Mouse (Mus musculus) embryonic facial prominence, embryonic 12.5 days (tissue): ENCODE results near the gene Tmppe. TPM values are rescaled to one million over a fixed set of nuclear protein-coding genes. Genes with fewer than 3 reads are reported as not detected.

Source experiments
- ATAC-seq: fragments of 200-750 bp; cut with Nextera tagmentation; 2 replicates; pipeline ENCODE4 v1.8.0; 2017; ENCODE audit not compliant: insufficient number of reproducible peaks, insufficient read depth, low FRiP score, low TSS enrichment
- H3K27ac ChIP-seq: fragments of 300-500 bp; sonication (generic); 2 replicates; pipeline ENCODE4 v1.5.1; 2016; ENCODE audit warnings: mild to moderate bottlenecking
- H3K27me3 ChIP-seq: fragments of 300-500 bp; sonication (generic); 2 replicates; pipeline ENCODE4 v1.6.1; 2016; ENCODE audit warnings: mild to moderate bottlenecking, moderate library complexity
- H3K36me3 ChIP-seq: fragments of 300-500 bp; sonication (generic); 2 replicates; pipeline ENCODE4 v1.6.1; 2016; ENCODE audit warnings: mild to moderate bottlenecking
- H3K4me1 ChIP-seq: fragments of 300-500 bp; sonication (generic); 2 replicates; pipeline ENCODE4 v1.6.1; 2016
- H3K4me2 ChIP-seq: fragments of 300-500 bp; sonication (generic); replicated peaks from 2 replicates; pipeline ENCODE4 v1.6.1; 2016; ENCODE audit warnings: mild to moderate bottlenecking, moderate library complexity
- H3K4me3 ChIP-seq: fragments of 300-500 bp; sonication (generic); 2 replicates; pipeline ENCODE4 v1.5.1; 2016; ENCODE audit warnings: mild to moderate bottlenecking
- H3K9ac ChIP-seq: fragments of 300-500 bp; sonication (generic); 2 replicates; pipeline ENCODE4 v1.6.1; 2016; ENCODE audit warnings: mild to moderate bottlenecking, moderate library complexity
- H3K9me3 ChIP-seq: fragments of 300-500 bp; sonication (generic); 2 replicates; pipeline ENCODE4 v1.6.1; 2016; ENCODE audit warnings: mild to moderate bottlenecking, moderate library complexity
- WGBS: fragments of 180-500 bp; shearing (Covaris S2); methylation state at CpG from one replicate; pipeline ENCODE4 v1.1.7; 2016; 5-methylcytosine and 5-hydroxymethylcytosine counted together
- polyA plus RNA-seq: library from polyadenylated mRNA; unstranded; fragments of >200 nt; fragmentation: Nextera tagmentation; extraction: Ambion mirVana; gene quantifications from 2 replicates; pipeline ENCODE4 v1.2.1, GENCODE M21; 2016

Tmppe gene
- polyA plus RNA-seq, 1 experiment from 2014 or later = 10.7 TPM

- Histone ChIP-seq H3K27ac (no peak overlapping the region), H3K9me3 (no peaks in the 10 kb centered on the region), H3K9ac (no peak overlapping the region), H3K4me2 (no peak overlapping the region), H3K27me3 (no peaks in the 10 kb centered on the region), H3K4me3 (no peak overlapping the region), H3K4me1 (no peaks in the 10 kb centered on the region), H3K36me3 (no peaks in the 10 kb centered on the region)
- ATAC-seq = no peak
- WGBS = 81% methylated on average over 5 of the region's 5 CpGs
These were observed 47.8 kb downstream of the Tmppe start for GRCm38 (mm10) chr9:114448700-114449099.

DNA sequence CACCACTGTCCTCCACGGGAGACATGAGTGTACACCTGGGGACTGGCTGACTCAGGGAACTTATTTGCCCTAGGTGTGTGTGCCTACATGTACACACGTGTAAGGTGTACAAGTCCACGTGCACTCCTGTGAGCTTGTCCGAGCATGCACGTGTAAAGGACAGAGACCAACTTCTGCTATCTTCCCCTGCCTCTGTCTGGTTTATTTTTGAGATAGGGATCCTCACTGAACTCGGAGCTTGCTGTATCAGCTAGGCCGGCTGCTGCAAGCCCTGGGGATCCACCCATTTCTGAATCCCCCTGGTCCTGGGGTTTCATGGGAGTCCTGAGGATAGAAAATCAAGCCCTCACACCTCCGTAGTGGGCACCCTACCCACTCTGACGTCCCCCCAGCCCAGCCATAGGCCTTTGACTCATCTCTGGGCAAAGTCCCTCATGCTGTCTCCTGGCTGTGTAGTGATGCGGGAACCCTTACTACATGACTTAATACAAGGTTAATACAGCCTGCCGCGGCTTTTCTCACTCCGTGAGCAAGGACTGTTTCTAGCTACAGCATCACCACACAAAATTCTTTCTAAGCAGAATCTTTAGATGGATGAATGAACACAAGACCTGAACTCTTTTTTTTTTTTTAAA is 48.3 kb downstream of the Tmppe start:
- H3K27me3 ChIP-seq = no peaks in the 10 kb centered on the region
- WGBS = 90% methylated on average over 13 of the region's 13 CpGs
- no peaks in the 10 kb centered on the region for H3K4me1 ChIP-seq
- no peak overlapping the region for H3K27ac ChIP-seq
- 0 out of 2 replicates have a peak, but pooled peaks have one; percentile 15 for ATAC-seq
- no peak overlapping the region for H3K4me3 ChIP-seq
- H3K9ac ChIP-seq = no peak overlapping the region
- no peak overlapping the region for H3K4me2 ChIP-seq
- H3K9me3 ChIP-seq = no peaks in the 10 kb centered on the region
- H3K36me3 ChIP-seq = no peaks in the 10 kb centered on the region

DNA sequence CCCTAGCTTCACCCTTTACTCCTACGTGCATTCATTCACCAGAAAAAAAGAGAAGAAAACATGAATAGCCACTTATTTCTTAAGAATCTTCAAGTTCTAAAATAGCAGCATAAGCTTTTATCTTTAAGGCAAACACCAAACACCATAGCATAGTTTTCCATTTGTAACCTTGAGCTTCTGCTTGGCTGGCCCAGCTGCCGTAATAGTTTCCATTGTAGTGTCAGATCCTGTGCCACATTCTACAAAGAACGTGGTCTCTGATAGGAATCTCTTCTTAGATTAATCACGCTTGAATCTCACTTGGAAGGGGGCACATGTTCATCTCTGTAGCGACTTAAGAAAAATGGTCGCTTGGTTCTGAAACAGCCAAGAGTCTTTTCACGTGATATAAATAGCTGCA is 50.7 kb downstream of the Tmppe start:
- H3K27me3 ChIP-seq = no peaks in the 10 kb centered on the region
- H3K9ac ChIP-seq = no peak overlapping the region
- H3K4me1 ChIP-seq = no peaks in the 10 kb centered on the region
- H3K4me2 ChIP-seq = no peak overlapping the region
- no peak for ATAC-seq
- H3K4me3 ChIP-seq = no peak overlapping the region
- no peaks in the 10 kb centered on the region for H3K9me3 ChIP-seq
- no peak overlapping the region for H3K27ac ChIP-seq
- H3K36me3 ChIP-seq = 0 out of 2 replicates have a peak, but pooled peaks cover 3% of the 10 kb centered on the region
- 84% methylated on average over 7 of the region's 7 CpGs for WGBS

DNA sequence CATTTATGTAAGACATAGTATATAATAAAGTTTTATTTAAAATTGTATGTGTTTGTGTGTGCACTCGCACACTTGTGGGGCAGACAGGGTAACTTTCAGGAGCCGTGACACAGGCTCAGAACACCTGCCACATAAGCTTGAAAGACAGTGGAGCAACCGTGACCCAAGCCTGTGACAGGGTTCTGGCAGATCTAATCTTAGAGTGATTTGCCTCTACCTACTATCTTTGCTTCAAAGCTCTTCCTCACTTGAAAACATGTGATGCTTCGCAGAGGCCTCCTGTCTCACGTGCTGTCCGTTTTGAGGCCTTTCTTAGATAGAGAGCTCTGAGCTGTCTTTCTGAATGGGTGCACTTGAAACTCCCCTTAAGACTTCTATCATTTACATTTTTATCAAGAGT is 51.5 kb downstream of the Tmppe start:
- no peak for ATAC-seq

DNA sequence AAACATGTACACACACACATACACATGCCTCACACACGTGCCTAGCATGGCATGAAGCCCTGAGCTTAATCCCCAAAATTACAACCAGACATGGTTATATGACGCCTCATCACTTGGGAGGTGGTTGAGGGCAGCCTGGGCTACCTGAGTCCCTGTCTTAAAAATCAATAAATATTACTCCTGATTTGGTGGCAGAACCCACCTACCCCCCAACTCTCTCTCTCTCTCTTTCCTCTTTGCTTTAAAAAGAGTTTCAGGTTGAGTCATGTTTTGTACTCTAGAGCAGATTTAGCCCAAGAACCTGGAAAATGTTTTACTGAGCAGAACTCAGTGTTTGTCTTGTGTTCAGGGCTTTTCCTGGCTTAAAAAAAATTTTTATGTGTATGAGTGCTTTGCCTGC is 54.5 kb downstream of the Tmppe start:
- no peak overlapping the region for H3K27ac ChIP-seq
- H3K4me2 ChIP-seq = no peak overlapping the region
- no peak overlapping the region for H3K9ac ChIP-seq
- peaks cover 12% of the 10 kb centered on the region; the same call in 1 of the 2 replicates for H3K36me3 ChIP-seq
- H3K4me1 ChIP-seq = no peaks in the 10 kb centered on the region
- no peaks in the 10 kb centered on the region for H3K27me3 ChIP-seq
- ATAC-seq = no peak
- WGBS = 73% methylated on average over 2 of the region's 2 CpGs
- H3K4me3 ChIP-seq = no peak overlapping the region
- no peaks in the 10 kb centered on the region for H3K9me3 ChIP-seq

More for the DNA sequence above, 51.5 kb downstream of the Tmppe start:
- Histone ChIP-seq H3K4me1 (no peaks in the 10 kb centered on the region), H3K36me3 (peaks cover 7% of the 10 kb centered on the region; the same call in 1 of the 2 replicates), H3K4me3 (no peak overlapping the region), H3K9ac (no peak overlapping the region), H3K27me3 (no peaks in the 10 kb centered on the region), H3K27ac (no peak overlapping the region), H3K4me2 (no peak overlapping the region), H3K9me3 (no peaks in the 10 kb centered on the region)
- 90% methylated on average over 6 of the region's 6 CpGs for WGBS

Other genes with a start within 250 kb of the Tmppe start
- not detected in 2 replicates for gene Bcl2a1c, start 71.0 kb upstream of the Tmppe start, polyA plus RNA-seq
- gene Crtap, start 10.4 kb upstream of the Tmppe start, polyA plus RNA-seq = 94.7 and 102 TPM in 2 replicates
- gene Glb1, start within 50 bp of the Tmppe start, polyA plus RNA-seq = 28.3 and 28.9 TPM in 2 replicates
- not detected in 2 replicates for gene Ccr4, start 103.8 kb downstream of the Tmppe start, polyA plus RNA-seq
- 0.43 and 0.60 TPM in 2 replicates for gene C130032M10Rik, start 114.6 kb downstream of the Tmppe start, polyA plus RNA-seq
- gene Trim71, start 163.3 kb downstream of the Tmppe start, polyA plus RNA-seq = 0.95 and 1.1 TPM in 2 replicates
- gene Cnot10, start 239.1 kb downstream of the Tmppe start, polyA plus RNA-seq = 79.7 and 82.6 TPM in 2 replicates